Mouse (Mus musculus): Measurements from ENCODE around the gene Mrps18c. TPM values are rescaled to one million over a fixed set of nuclear protein-coding genes. Genes with fewer than 3 reads are reported as not detected.
A peak's percentile ranks its signal among the peaks of the same experiment; 100 is the strongest.

The Mrps18c gene
- polyA plus RNA-seq, 1 experiment = 93.6 TPM

DNA sequence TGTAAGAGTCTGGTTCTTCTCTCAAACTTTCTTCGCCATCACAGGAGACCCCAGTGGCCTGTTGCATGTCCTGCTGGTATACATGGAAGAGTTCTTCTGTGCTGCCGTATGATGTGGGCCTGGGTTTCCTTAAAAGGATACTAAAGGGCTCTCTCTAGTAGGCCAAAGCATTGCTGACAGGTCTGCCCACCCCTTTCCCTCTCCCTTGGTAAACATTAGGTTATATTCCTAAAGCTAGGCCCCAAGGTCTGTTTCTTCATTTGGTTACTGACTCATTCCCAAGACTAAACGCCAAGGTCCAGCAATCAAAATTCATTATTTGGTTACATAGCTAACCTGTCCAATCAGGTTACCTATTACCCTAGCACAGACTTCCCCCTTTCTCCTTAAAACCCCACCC lies 34.3 kb downstream of the Mrps18c start:
- H3K4me3 ChIP-seq (ENCODE audit: low read depth, low read length) = no peak overlapping the region
- no peak for TF ChIP-seq CTCF (IDR thresholded peaks at IDR 0.05; ENCODE audit: low read depth, low read length)
- TF ChIP-seq POLR2A (IDR thresholded peaks at IDR 0.05; ENCODE audit: insufficient read depth, low read length) = no peak
- no peak for TF ChIP-seq EP300 (IDR thresholded peaks at IDR 0.05; ENCODE audit: insufficient read depth, low read depth, low read length)

DNA sequence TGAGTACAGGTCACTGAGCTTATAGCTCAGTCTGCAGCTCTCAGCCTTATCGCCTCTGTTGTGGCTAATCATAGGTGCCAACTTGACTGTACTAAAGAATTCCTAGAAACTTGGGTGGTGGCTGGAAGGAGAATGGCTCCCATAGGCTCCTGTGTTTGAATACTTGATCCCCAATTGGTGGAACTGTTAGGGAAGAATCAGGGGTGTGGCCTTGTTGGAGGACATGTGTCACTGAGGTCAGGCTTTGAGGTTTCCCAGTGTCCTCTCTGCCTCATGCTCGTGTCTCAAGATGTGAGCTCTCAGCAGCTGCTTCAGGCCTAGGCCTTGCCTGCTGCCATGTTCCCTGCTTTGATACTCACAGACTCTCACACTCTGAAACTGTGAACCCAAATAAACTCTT lies 35.4 kb downstream of the Mrps18c start:
- no peaks in the 10 kb centered on the region for H3K36me3 ChIP-seq (ENCODE audit: control insufficient read depth, insufficient read depth, low read length, poor library complexity, severe bottlenecking)
- H3K4me3 ChIP-seq (ENCODE audit: low read depth, low read length) = no peak overlapping the region
- H3K9me3 ChIP-seq (replicated peaks; ENCODE audit: control insufficient read depth, insufficient read depth, low read length, poor library complexity, severe bottlenecking) = no peaks in the 10 kb centered on the region
- no peaks in the 10 kb centered on the region for H3K4me1 ChIP-seq (ENCODE audit: control insufficient read depth, insufficient read depth, low read length)
- TF ChIP-seq CTCF (IDR thresholded peaks at IDR 0.05; ENCODE audit: low read depth, low read length) (no peak), EP300 (IDR thresholded peaks at IDR 0.05; ENCODE audit: insufficient read depth, low read depth, low read length) (no peak), POLR2A (IDR thresholded peaks at IDR 0.05; ENCODE audit: insufficient read depth, low read length) (no peak)
- no peaks in the 10 kb centered on the region for H3K27me3 ChIP-seq (ENCODE audit: control insufficient read depth, insufficient read depth, low read length, poor library complexity, severe bottlenecking)
- H3K27ac ChIP-seq (ENCODE audit: insufficient read depth, low read length) = no peak overlapping the region
- H3K9ac ChIP-seq (ENCODE audit: low read depth, poor library complexity, severe bottlenecking) = no peak overlapping the region

More for the DNA sequence above, 34.3 kb downstream of the Mrps18c start:
- Histone ChIP-seq H3K36me3 (ENCODE audit: control insufficient read depth, insufficient read depth, low read length, poor library complexity, severe bottlenecking) (no peaks in the 10 kb centered on the region), H3K27me3 (ENCODE audit: control insufficient read depth, insufficient read depth, low read length, poor library complexity, severe bottlenecking) (no peaks in the 10 kb centered on the region), H3K27ac (ENCODE audit: insufficient read depth, low read length) (no peak overlapping the region), H3K9ac (ENCODE audit: low read depth, poor library complexity, severe bottlenecking) (no peak overlapping the region), H3K4me1 (ENCODE audit: control insufficient read depth, insufficient read depth, low read length) (no peaks in the 10 kb centered on the region), H3K9me3 (replicated peaks; ENCODE audit: control insufficient read depth, insufficient read depth, low read length, poor library complexity, severe bottlenecking) (no peaks in the 10 kb centered on the region)

DNA sequence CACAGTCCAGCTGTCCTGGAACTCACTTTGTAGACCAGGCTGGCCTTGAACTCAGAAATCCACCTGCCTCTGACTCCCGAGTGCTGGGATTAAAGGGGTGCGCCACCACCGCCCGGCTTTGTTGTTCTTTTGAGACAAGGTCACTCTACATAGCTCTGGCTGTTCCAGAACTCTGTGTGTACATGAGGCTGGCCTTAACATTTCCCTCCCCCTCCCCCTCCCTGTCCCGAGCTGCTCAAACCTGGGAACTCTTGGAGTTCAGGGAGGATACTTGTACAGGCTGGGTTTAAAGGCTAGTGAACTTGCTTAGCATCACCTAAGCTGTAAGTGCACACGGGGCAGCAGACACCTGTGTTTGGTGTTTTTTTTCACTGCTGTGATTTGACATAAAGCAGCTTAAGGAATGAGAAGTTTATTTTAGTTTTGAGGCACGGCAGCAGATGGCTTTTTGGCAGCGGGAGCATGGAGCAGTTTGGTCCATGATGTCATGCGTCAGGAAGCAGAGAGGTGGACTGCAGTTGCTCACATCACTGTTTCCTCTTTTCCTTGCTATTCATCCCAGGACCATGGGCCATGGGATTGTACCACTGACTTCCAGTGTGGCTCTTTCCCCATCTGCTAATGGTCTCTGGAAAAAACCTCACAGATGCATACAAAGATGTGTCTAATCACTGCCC lies 37.6 kb downstream of the Mrps18c start:
- Histone ChIP-seq H3K4me1 (ENCODE audit: control insufficient read depth, insufficient read depth, low read length) (no peaks in the 10 kb centered on the region), H3K4me3 (ENCODE audit: low read depth, low read length) (no peak overlapping the region), H3K27ac (ENCODE audit: insufficient read depth, low read length) (no peak overlapping the region), H3K27me3 (ENCODE audit: control insufficient read depth, insufficient read depth, low read length, poor library complexity, severe bottlenecking) (no peaks in the 10 kb centered on the region), H3K9me3 (replicated peaks; ENCODE audit: control insufficient read depth, insufficient read depth, low read length, poor library complexity, severe bottlenecking) (no peaks in the 10 kb centered on the region), H3K9ac (ENCODE audit: low read depth, poor library complexity, severe bottlenecking) (no peak overlapping the region), H3K36me3 (ENCODE audit: control insufficient read depth, insufficient read depth, low read length, poor library complexity, severe bottlenecking) (no peaks in the 10 kb centered on the region)
- TF ChIP-seq EP300 (IDR thresholded peaks at IDR 0.05; ENCODE audit: insufficient read depth, low read depth, low read length) (no peak), POLR2A (IDR thresholded peaks at IDR 0.05; ENCODE audit: insufficient read depth, low read length) (no peak), CTCF (IDR thresholded peaks at IDR 0.05; ENCODE audit: low read depth, low read length) (no peak)

DNA sequence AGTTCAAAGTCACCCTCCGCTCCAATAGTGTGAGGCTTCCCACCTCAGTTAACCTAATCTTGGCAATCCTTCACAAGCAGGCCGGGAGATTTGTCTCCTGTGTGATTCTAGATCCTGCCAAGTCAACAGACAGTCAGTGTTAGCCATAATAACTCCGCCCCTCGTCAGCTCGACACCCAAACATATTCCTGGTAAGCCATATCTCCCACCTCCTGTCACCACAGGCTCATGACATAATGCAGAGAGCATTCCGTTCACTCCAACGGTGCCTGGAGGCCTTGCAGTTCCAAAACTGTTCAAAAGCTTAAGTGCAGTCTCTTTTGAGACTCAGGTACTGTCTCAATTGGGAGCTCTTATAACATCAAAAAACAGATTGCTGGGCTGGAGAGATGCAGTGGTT lies 39.5 kb downstream of the Mrps18c start:
- no peaks in the 10 kb centered on the region for H3K27me3 ChIP-seq (ENCODE audit: control insufficient read depth, insufficient read depth, low read length, poor library complexity, severe bottlenecking)
- H3K36me3 ChIP-seq (ENCODE audit: control insufficient read depth, insufficient read depth, low read length, poor library complexity, severe bottlenecking) = no peaks in the 10 kb centered on the region
- no peaks in the 10 kb centered on the region for H3K4me1 ChIP-seq (ENCODE audit: control insufficient read depth, insufficient read depth, low read length)
- TF ChIP-seq POLR2A (IDR thresholded peaks at IDR 0.05; ENCODE audit: insufficient read depth, low read length) = no peak
- TF ChIP-seq EP300 (IDR thresholded peaks at IDR 0.05; ENCODE audit: insufficient read depth, low read depth, low read length) = no peak
- H3K9me3 ChIP-seq (replicated peaks; ENCODE audit: control insufficient read depth, insufficient read depth, low read length, poor library complexity, severe bottlenecking) = no peaks in the 10 kb centered on the region; the same call in 1 of the 2 replicates
- H3K4me3 ChIP-seq (ENCODE audit: low read depth, low read length) = no peak overlapping the region
- no peak overlapping the region for H3K9ac ChIP-seq (ENCODE audit: low read depth, poor library complexity, severe bottlenecking)
- H3K27ac ChIP-seq (ENCODE audit: insufficient read depth, low read length) = no peak overlapping the region

DNA sequence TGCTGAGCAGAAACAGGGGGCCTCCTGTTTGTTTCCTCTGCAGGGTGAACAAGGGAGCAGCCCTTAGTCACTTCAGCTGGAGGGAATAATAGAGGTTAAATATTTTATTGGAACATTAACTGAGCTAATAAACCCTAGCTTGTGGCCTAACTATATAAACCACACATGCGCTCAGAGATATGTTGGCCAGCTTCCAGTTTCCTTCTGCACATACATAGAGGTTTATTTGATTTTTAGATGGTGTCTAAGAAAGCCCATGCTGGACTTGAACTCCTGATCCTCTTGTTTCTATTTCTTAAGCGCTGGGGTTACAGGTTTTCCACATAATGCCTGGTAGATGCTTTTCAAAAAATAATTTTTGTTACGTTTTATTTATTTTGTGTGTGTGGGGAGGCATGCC lies 46.1 kb downstream of the Mrps18c start:
- H3K36me3 ChIP-seq (ENCODE audit: control insufficient read depth, insufficient read depth, low read length, poor library complexity, severe bottlenecking) = no peaks in the 10 kb centered on the region
- no peak overlapping the region for H3K4me3 ChIP-seq (ENCODE audit: low read depth, low read length)
- H3K27me3 ChIP-seq (ENCODE audit: control insufficient read depth, insufficient read depth, low read length, poor library complexity, severe bottlenecking) = no peaks in the 10 kb centered on the region
- TF ChIP-seq POLR2A (IDR thresholded peaks at IDR 0.05; ENCODE audit: insufficient read depth, low read length) (no peak), EP300 (IDR thresholded peaks at IDR 0.05; ENCODE audit: insufficient read depth, low read depth, low read length) (no peak), CTCF (IDR thresholded peaks at IDR 0.05; ENCODE audit: low read depth, low read length) (no peak)
- no peaks in the 10 kb centered on the region for H3K4me1 ChIP-seq (ENCODE audit: control insufficient read depth, insufficient read depth, low read length)
- H3K27ac ChIP-seq (ENCODE audit: insufficient read depth, low read length) = no peak overlapping the region
- no peak overlapping the region for H3K9ac ChIP-seq (ENCODE audit: low read depth, poor library complexity, severe bottlenecking)
- H3K9me3 ChIP-seq (replicated peaks; ENCODE audit: control insufficient read depth, insufficient read depth, low read length, poor library complexity, severe bottlenecking) = no peaks in the 10 kb centered on the region; the same call in 1 of the 2 replicates

DNA sequence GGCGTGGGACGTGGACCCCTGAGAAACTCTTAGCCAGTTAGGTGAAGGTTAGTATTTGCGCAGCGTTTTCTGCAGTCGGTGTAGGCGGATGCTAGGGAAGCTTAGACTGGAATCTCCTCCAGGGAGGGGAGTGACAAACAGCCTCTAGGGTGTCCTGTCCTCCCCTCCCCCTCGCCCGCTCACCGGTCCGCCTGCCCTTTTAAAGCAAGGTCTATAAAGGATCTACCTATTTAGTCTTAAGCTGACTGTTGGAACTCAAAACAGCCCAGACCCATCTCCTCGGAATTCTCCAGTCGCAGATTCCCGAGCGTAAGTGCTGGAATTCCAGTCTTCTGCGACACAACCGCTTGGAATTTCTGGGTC lies 47.0 kb downstream of the Mrps18c start, which contains the start of gene Gpat3:
Gene Gpat3 (plus strand): TSS at position 229 of the 363 bp plus-strand sequence.
- peak within 1 kb of the TSS; percentile 21; the same call in 1 of the 2 replicates for H3K27ac ChIP-seq (ENCODE audit: insufficient read depth, low read length)
- peak within 1 kb of the TSS; percentile 52 for H3K9ac ChIP-seq (ENCODE audit: low read depth, poor library complexity, severe bottlenecking)
- TF ChIP-seq EP300 (IDR thresholded peaks at IDR 0.05; ENCODE audit: insufficient read depth, low read depth, low read length) = no peak
- TF ChIP-seq CTCF (IDR thresholded peaks at IDR 0.05; ENCODE audit: low read depth, low read length) = no peak
- TF ChIP-seq POLR2A (IDR thresholded peaks at IDR 0.05; ENCODE audit: insufficient read depth, low read length) = no peak
- no peaks in the 10 kb centered on the region for H3K27me3 ChIP-seq (ENCODE audit: control insufficient read depth, insufficient read depth, low read length, poor library complexity, severe bottlenecking)
- H3K4me1 ChIP-seq (ENCODE audit: control insufficient read depth, insufficient read depth, low read length) = no peaks in the 10 kb centered on the region
- no peaks in the 10 kb centered on the region for H3K36me3 ChIP-seq (ENCODE audit: control insufficient read depth, insufficient read depth, low read length, poor library complexity, severe bottlenecking)
- H3K9me3 ChIP-seq (replicated peaks; ENCODE audit: control insufficient read depth, insufficient read depth, low read length, poor library complexity, severe bottlenecking) = no peaks in the 10 kb centered on the region; the same call in 1 of the 2 replicates
- peak within 1 kb of the TSS; percentile 92 for H3K4me3 ChIP-seq (ENCODE audit: low read depth, low read length)
